Mouse (Mus musculus): ENCODE measurements at regions not wholly inside any gene's neighbourhood (a gene's known extent, or its start where the extent isn't known, plus 50 kb on each side); places are given as distances from the start of the nearest gene placed in this dataset.

DNA sequence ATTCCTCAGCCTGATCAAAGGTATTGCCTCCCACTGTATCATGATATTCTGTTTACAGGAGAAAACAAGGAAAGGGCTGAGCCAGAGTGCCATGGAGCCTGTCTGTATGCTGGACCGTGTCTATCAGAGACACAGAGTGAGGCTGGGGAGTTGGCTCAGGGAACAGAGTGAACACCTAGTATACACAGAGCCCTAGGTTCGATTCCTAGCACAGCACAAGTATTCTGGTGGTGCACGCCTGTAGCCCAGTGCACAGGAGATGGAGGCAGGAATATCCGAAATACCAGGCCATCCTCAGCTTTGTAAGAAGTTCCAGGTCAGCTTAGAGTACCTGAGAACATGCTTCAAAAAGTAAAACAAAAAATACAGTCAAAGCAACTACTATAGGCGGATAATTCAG lies 237.2 kb upstream of the Adgrl2 start:
- no peak for DNase-seq (ENCODE audit: low read depth)

DNA sequence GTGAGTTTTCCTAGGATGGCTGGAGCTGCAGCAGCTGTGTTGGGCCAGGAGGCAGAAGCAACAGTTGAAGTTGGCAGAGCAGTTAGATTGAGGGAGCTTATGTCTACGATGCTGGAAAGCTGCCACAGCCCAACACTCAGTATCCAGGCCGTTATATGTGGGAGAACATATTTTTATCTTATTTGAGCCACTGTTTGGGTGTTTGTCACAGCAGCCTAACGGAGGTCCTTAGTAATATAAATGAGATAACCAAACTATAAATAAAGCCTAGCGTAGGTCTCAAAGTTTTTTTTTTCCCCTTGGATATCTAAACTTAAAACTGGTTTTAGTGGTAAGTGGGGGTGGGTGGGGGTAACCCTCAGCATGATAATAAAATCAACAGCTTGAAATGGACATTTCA lies 236.4 kb upstream of the Adgrl2 start:
- DNase-seq (ENCODE audit: low read depth): no peak

DNA sequence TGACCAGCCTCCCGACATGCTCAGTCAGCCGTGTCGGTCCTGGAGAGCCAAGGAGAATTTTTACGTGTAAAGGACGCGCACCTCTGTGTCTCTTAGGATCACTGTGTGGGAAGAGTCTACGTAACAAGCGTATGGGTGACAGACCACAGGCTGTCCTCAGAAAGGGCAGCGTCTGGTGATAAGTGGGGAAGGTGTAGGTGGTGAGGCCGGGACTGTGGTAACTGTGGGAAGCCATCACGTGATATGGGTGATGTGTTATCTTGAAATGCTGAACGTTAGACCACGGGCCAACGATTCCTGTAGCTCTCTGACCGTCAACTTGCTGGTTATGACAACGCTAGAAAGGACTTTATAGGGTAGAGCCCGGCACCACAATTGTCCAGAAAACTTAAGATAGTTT lies 235.3 kb upstream of the Adgrl2 start:
- no peak for DNase-seq (ENCODE audit: low read depth)

DNA sequence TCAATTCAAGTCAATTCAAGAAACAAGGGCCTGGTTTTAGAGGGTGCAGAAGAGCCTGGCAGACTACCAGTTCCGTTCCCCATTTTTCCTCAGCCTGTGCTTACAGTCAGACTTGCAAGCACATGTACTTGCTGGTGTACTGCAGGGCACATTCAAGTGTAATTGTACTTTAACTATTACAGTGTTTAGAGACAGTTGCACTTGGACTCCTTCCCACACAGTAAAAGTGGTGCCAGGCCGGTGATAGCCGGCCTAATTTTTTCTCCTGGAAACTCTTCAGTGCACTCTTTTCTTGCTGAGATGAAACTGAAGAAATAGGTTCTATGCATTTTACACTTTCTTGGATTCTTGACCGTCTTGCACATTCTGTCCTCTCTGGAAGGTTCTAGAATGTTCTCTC lies 233.9 kb upstream of the Adgrl2 start:
- DNase-seq (ENCODE audit: low read depth): no peak

DNA sequence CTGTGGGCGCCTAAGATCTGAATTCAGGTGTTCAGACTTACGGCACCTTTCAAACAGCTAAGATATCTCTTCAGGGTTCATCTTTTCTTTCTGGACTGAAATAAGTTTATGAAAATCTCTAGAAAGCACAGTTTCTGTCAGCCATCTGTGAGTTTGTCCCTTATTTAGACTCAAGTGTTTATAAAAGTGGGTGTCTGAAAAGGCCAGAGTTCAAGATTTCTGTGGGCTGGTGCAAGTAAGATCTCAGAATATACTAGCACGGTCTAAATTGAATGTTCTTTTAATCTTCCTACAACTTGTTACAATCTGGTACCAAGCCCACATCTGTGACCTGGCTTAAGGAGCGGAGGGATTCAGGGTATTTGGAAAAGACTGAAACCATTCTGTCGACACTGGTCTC lies 233.4 kb upstream of the Adgrl2 start:
- no peak for DNase-seq (ENCODE audit: low read depth)

DNA sequence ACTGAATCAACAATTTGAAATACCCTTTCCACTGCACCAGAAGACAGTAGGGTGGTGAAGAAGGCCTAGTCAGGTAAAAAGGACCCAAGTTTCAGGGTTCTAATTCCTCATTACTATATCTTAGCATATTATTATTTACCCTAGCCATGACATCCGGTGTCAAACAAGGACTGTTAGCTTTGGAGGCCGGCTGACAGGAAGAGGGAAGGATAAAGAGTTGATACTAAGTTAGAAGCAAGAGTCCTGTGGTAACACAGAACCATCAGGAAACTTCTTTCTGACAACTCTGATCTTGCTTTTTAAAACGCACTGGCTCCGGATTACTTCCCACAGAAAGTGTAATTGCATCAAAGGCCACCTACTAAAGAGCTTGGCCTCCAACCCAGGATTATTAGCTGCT lies 230.6 kb upstream of the Adgrl2 start:
- DNase-seq (ENCODE audit: low read depth): no peak

DNA sequence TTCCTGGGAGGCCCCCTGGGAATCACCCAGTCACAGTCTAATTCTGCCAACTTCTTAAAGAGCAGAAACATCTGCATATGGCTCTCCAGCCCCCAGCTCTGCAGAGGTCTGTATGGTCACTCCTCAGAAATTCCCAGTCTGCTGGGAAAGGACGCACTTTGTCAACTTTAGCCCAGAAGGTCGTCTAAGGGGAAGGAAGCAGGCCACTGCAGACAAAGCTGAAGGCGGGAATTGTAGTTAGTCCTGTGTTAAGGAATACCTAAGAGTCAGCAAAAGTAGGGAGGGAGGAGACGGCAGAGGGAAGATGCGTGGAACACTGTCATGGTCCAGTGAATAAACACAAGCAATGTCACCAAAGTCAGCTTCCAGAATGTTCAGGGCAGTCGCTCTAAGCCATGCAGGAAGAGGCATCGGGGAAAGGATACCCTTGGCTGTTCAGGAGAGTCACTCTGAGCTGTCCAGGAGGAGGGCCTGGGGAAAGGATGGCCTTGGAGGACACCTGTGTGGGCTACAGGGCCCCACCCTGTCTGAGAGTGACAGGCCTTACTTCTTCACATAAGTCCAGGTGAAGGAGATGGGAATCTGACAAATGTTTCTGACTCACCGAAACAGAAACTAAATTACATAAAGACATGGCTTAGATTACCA lies 230.1 kb upstream of the Adgrl2 start:
- no peak for DNase-seq (ENCODE audit: low read depth)

DNA sequence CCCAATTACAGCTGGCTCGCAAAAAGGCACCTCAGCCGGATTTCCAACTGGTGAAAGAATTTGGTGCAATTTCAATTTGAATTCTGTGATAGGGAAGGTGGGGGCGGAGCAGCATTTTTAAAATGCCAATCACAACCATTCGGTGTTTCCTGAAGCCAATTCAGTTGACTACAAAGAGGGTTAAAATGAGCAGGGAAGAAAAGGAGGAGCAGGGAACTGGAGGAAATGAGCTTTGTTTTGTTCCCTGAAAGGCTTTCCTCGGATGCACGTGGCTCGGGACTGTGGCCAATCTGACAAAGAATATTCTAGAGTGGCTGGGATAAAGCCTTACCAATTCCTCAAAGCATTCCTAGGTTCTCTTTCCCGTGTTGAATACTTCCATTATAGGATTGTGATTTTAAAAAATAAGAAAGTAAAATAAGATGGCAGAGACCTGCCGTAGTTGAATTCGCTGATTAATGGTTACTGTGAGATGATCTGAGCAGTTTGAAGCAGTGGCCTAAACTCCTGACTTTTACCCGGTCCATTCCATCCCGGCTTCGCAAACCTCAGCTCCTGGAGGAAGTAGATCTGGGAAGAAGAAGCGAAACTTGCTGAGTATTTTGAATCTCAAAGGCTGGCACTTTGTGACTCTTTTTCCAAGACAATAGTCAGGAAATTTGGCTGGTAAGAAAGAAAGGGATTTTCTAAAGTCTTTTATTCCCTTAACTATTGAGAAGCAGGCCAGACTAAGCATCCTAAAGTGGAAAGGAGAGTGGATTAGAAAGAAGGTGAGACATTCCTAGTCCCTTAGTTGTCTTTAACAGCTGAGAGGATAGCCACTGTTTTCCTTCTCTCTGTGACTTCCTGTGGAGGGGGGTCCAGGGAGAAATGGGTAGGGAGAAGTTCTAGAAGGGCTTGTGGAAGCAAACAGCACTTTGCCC lies 229.3 kb upstream of the Adgrl2 start:
- DNase-seq (ENCODE audit: low read depth): no peak

DNA sequence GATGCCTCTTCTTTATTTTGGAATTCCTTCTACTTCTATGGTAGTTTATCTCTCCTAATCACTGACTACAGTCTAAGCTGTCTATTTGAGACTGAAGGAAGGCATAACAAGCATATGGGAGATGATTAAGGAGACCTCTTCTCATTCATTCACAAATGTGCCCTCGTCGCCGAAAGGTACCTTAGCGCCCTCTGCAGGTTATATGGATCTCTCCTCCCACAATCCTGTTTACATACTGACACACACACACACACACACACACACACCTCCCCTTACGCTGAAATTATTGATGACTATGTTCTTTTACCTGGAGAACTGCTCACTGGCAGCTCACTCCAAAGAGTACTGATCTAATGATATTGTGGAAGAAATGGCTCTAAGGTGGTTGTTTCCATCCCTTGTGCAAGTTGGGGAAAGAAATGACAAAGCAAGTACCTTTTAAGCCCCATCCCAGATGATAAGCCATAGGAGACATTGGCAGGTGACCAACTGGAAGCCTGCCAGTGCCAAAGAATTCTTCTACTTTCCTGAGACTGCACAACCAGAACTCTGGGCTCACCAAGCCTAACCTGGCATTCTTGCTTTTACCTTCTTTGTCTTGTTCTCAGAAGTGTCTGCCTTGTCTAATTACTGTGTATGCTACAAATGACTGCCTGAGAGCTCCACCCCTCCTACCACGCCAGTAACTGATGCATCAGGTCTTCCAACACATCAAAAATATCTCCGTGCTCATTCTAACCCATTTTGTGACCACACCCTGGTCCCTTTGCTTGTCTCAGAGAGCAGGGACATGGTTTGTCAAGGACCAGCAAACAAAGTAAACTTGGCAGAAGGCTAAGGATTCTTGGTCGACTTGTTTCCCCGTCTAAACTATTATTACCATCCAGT lies 227.8 kb upstream of the Adgrl2 start:
- DNase-seq (ENCODE audit: low read depth): no peak

DNA sequence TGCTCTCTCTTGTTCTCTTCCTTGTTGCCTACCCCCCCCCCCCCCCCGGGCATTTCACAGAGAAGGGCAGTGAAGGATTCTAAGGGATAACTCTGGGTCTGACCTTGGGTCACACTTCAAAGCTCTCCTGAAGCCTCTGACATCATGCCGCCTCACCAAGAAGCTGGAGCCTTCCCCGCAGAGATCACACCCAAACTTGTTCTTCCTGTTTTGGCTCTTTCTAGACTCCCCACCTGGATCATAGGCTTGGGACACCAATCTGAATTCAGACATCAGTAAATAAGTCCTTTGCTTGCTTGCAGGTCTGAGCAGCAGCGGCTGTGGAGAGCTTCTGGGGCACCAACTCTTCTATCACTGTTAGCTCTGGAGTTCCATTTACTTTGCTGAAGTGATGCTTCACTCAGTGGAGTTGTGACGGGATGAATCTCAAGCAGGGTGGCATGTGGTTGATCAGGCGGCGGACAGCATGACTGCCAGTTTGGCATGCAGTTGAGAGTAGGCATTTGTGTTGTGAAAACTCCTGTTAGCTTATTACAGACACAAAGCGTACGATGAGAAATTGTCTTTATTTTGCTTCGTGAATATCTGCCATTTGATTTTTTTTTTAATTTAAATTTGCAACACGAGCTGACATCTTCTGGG lies 226.5 kb upstream of the Adgrl2 start:
- DNase-seq (ENCODE audit: low read depth): no peak

DNA sequence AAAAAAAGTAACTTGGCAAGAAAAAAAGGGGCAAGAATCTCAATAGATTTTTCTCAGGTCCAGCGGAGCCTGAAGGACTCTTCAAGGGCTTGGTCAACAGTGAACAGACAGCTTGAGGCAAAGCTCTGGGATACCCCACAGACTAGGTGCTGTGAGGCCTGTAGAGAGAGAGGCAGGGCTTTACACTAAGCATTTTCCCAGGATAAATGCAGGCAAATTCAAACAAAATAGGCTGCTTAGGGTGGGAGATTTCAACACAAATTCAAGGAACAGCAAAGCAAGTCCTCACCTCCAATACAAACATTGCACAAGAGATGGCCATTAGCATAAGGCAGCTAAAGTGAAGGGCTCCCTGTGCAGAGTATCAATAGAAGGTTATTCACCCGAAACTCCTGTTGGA lies 225.3 kb upstream of the Adgrl2 start:
- DNase-seq (ENCODE audit: low read depth): peak; percentile 71

DNA sequence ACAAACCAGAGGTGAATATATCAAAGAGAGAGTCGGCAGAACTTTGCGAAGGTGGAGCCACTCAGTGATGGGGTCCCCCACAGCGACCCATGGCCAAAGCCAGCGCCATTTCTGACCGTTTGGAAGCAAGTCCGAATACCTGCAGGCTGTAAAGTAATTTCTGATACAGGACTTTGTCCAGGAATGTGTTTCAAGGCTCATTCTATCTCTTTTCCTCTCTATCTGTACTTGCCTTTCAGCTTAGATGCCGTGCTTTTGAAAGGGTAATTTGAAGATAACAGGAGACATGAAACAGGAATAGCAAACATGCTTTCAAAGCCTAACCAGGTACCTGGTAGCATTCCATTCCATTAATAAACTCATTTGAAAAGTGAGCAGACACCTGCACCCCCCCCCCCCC lies 221.6 kb upstream of the Adgrl2 start:
- DNase-seq (ENCODE audit: low read depth): no peak

DNA sequence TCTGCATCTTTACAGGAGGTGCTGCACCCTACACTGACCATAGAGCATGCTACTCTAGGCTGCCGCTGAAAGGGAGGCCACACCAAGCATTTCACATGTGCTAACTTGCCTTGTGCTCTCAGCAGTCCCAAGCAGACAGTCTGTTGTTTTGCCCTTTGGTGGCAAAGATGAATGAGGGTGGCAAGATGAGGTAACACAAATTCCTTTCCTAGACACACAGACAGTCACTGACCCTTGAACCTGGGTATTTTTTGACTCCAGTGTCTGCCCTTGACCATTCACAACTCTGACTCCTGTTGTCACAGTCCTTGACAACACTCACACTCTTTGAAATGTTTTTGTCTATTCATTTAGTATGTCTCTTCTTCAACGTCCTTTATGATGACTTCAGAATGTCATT lies 218.9 kb upstream of the Adgrl2 start:
- DNase-seq (ENCODE audit: low read depth): no peak

DNA sequence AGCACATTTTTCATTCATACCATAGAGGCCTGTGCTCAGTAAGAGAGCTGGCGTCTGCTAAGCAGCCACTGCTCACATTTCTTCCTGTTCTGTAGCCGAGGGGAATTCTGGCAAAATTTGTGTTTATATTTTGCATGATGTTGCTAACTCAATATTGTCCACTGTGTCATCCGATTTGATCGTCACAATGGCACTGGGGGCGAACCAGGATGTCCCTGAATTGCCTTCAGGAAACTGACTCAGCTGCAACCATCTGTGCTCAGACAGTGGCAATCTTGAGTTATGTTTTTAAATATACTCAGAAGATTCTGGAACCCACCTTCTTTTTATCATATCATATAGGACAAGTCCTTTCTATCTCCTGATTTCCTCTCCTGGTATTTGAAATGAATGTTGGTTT lies 213.1 kb upstream of the Adgrl2 start:
- no peak for DNase-seq (ENCODE audit: low read depth)

DNA sequence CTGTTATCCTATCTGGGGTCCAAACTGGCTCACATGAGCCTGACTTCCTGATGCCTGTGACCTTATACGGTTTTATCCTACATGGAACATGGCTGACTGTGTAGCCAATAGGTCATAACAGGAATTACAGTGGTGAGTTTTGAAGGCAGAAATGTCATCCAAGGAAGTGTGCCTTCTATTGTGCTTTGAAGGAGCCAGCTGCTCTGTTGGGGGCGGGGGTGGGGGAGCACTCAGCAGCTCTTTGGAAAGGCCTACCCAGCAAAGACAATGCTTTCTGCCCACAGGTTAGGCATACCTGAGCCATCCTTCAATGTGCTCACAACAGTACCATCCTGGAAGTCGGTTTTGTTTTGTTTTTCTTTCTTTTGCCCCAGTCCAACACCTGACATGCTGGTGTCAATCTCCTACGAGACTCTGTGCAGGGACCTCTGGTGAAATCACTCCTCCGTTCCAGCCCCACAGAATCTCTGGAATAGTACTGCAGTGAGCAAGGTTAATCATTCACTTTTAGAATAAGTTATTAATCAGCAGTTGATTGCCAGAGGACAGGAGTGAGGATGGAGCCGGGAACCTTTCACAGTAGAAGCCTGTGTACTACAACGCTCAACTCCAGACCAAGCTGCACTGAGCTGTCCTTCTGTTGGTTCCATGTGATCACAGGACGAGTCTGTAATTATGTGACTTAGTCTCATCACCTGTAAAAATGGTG lies 206.3 kb upstream of the Adgrl2 start:
- DNase-seq (ENCODE audit: low read depth): no peak

DNA sequence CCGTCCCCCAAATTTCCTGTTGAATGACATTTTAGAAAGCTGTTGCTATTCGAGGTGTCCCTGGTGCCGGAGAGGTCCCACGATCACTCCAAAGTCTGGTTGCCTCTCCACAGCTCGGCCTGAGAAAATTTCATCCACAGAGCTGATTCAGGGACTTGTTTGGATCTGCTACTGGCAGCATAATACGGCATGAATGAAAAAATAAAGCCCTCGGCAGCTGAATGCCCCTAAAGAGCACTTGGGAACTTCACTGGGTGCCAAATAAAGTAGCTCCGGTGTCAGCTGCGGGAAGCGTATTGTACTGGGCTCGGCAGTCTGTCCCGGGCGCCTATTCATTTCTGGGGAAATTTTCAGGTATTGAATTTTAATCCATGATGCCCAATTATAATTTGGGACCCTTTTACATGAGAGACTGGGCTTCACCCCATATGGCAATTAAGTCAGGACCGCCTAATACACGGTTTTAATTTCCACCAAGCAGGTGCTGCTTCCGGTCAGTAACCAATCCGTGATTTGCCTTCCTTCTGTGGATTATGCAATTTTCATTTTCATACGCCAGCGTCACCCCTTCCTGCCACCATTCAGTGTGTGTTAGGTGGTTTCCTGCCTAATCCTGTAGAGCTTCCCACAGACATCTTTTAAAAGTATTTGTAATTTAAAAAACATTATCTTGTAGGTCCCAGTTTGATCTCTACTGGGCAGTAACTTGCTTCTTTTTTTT lies 200.7 kb upstream of the Adgrl2 start:
- no peak for DNase-seq (ENCODE audit: low read depth)

DNA sequence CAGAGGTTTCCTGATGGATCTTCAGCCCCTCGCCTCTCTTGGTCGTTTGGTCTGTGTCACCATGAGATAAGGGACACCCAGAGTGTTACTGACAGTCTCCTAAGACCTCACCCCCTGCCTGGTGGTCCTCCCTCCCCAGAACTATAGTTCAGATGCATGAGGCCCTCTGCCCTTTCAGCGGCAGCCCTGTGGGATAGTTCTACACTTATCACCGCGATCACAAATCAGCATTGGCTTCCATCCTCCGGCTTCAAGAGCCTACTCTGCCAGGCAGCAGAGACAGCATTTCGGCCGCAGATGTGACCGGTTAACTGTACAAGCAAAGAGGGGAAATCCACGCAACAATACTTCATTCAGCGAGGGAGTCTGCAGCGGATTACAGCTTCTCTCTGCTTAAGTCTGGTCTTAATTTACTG lies 193.8 kb upstream of the Adgrl2 start:
- DNase-seq (ENCODE audit: low read depth): no peak

DNA sequence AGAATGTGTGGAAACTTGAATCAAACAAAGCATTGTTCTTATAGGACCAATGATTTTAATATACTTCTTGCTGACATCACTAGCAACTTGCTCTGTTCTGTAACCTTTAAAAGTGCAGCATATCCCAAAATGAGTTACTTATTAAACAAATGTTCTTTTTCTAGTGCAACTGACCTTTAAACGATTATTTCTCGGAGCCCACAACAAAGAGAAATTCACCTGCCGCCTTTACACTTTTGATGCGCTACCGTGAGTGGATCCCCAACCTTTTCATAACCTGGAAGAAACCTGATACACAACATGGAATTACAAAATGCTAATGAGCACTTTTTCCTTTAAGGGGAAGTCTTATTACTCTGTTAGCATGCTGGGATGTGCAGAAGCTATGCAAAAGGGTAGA lies 191.7 kb upstream of the Adgrl2 start:
- no peak for DNase-seq (ENCODE audit: low read depth)

DNA sequence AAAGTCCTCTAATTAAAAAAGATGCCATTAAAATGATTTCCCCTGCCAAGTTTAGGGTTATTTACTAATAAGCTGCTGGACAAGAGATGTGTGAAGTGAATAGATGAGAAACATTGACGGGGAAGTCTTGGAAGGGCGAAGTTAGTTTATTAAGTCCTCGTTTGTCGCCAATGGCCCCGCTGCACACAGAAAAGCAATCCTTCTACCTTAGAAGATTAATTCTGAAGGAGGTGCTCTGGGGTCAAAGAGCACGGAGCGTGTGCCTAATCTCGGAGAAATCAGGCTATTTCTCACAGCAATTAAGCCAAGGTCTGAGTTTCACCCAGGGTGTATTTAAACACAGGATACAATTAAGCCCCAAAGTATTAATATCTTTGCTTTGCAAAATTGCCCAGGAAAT lies 189.8 kb upstream of the Adgrl2 start:
- no peak for DNase-seq (ENCODE audit: low read depth)

DNA sequence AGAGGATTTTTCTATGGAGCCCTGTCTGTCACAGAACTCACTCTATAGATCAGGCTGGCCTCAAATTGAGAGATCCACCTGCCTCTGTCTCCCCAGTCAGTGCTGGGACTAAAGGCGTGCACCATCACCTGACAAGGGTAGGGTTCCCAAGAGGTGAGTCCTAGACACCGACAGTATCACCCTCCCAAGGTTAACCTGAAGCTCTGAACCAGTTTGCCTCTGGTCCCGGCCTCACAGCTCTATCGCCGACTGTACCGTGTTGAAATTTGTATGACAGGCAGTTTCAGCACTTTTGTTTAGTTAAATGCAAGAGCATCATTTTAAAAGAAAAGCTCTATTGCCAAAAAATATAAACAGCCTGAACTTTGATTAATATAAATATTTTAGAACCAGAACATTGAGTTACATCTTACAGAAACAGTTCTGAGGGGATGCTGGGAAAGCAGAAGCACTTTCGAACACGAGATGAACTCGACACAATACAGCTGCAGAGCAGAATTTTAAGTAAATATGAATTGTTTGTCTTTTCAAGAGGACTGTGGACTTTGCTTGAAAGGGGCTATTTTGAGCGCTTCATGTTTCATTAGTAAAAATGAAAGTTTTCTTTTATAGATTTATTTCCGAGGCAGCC lies 189.2 kb upstream of the Adgrl2 start:
- no peak for DNase-seq (ENCODE audit: low read depth)

All from gonadal fat pad, adult 2 months (tissue).